Mouse (Mus musculus) spleen, adult 2 months (tissue): ENCODE data around the gene Gm9887.

Experiments
- CTCF ChIP-seq: fragments of 200-500 bp; IDR thresholded peaks from 2 replicates; pipeline ENCODE4 v1.5.1; 2011; ENCODE audit warnings: mild to moderate bottlenecking, inconsistent platforms; ENCODE audit not compliant: insufficient read depth, insufficient read length, insufficient replicate concordance; ENCODE audit errors: extremely low read depth
- POLR2A ChIP-seq: fragments of 200-500 bp; IDR thresholded peaks from 2 replicates; pipeline ENCODE4 v1.6.1; 2011; ENCODE audit warnings: low read depth, low read length, inconsistent platforms

- TF ChIP-seq POLR2A (no peak), CTCF (no peak)
Measured at GRCm38 (mm10) chr12:69402594-69403167, 30.4 kb upstream of the Gm9887 start.
